Mouse (Mus musculus) brain, embryonic 14.5 days (tissue): ENCODE measurements around the gene Stxbp3.

Source experiments
- CTCF ChIP-seq: fragments of 200-500 bp; IDR thresholded peaks from 2 replicates; pipeline ENCODE4 v1.5.1; 2012; ENCODE audit warnings: inconsistent platforms, mild to moderate bottlenecking, moderate library complexity, borderline replicate concordance; ENCODE audit not compliant: insufficient read depth, insufficient read length; ENCODE audit errors: extremely low read depth
- POLR2A ChIP-seq: fragments of 200-500 bp; IDR thresholded peaks from 2 replicates; pipeline ENCODE4 v1.6.1; 2012; ENCODE audit warnings: mild to moderate bottlenecking, inconsistent platforms, borderline replicate concordance; ENCODE audit not compliant: poor library complexity, insufficient read depth, insufficient read length, severe bottlenecking; ENCODE audit errors: extremely low read depth

DNA sequence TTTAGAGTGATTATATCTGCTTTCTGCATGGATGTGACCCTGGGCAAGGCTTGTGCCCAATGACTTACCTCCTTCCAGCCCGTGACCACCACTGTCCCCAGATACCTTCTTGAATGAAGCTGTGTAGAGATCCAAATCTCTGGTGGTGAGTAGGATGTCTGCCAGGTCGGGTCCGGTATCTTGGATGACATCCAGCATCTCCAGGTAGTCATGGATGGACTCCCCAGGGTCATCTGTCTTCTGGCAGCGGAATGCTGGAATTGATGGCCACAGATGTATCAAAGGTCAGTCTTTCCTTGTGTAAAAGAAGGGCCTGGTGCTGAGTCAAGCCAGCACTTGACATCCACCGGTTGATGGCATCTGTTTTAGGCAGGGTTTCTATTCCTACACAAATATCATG, 4.2 kb upstream of the Stxbp3 start:
- TF ChIP-seq CTCF (no peak), POLR2A (no peak)
